30 mouse cellular contexts compared by ENCODE assay signal in the genomic region with DNA sequence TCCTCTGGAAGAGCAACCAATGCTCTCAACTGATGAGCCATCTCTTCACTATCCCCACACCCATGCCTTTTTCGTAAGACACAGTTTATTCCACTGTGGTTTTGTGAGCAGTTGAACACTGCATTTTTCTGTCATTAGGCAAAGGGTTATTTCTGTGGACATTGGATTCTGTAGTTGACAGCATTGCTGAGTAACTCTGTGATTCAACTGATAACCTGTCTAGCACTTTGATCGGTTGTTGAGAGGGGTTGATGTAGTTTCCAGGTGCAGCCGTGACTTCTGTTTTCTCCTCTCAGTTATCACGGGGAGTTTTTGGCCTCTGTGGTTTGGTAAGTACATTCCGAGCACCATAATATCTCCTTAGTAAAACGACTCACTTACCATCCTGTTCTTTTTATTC. TPM values are rescaled to one million over a fixed set of nuclear protein-coding genes. Genes with fewer than 3 reads are reported as not detected.
A peak's percentile ranks its signal among the peaks of the same experiment; 100 is the strongest.
DNase-seq lines count a peak whose midpoint lies in the region; ATAC-seq and TF ChIP-seq lines count a peak whose summit lies in the region.
"Had no signal": no experiment of that assay in that cellular context is flagged by ENCODE, and none has a peak within 500 bp of the region (broad histone marks: within the 10 kb centered on the region; RNA-seq: fewer than 3 reads in every experiment).

No protein-coding gene starts in this region.

- H3K9ac ChIP-seq in midbrain, embryonic 11.5 days (ENCODE audit: low read length): no peak overlapping the region
- H3K9ac ChIP-seq in midbrain, embryonic 14.5 days (replicated peaks; ENCODE audit: low read length): no peak overlapping the region
- no peak overlapping the region for H3K9ac ChIP-seq in intestine, embryonic 15.5 days
- H3K9ac ChIP-seq: embryonic facial prominence, embryonic 12.5 days; forebrain, embryonic 15.5 days; hindbrain, embryonic 13.5 days; lung, embryonic 15.5 days; midbrain, embryonic 12.5 days had no signal

- no peaks in the 10 kb centered on the region for H3K79me2 ChIP-seq in C2C12 (ENCODE audit: control insufficient read depth, insufficient read depth)

- DNase-seq in midbrain, embryonic 11.5 days (ENCODE audit: low spot score, missing footprints): peak; percentile 44
- no peak for DNase-seq in midbrain, embryonic 14.5 days
- peak; percentile 35 for DNase-seq in Muller cell, postnatal 12 days (ENCODE audit: inconsistent ontology term)
- DNase-seq in spleen, postnatal 4 days (ENCODE audit: low spot score in 2 of 2): no peak
- DNase-seq in frontal cortex, postnatal 10 days (ENCODE audit: low spot score in 2 of 2): no peak
- DNase-seq: adrenal gland, postnatal 10 days; cerebellum, adult 9-11 months; embryo, embryonic 11 days; gastrocnemius, adult 2 months; gastrocnemius, postnatal 36 days; heart, adult 18-20 months; heart, postnatal 4 days; kidney, adult 9 months; kidney, postnatal 10 days; layer of hippocampus, postnatal 36 days; lung, postnatal 36 days; right cerebral cortex, postnatal 25 days had no signal

- no peak for ATAC-seq in midbrain, embryonic 11.5 days (ENCODE audit: low FRiP score)
- ATAC-seq in midbrain, embryonic 14.5 days (ENCODE audit: low FRiP score, low TSS enrichment): no peak
- peak; percentile 60 for ATAC-seq in inflammation-experienced regulatory T-cells, adult 6 months
- ATAC-seq in intestine, embryonic 15.5 days: no peak
- ATAC-seq: forebrain, embryonic 15.5 days had no signal

- no peak overlapping the region for H3K27ac ChIP-seq in midbrain, embryonic 11.5 days (ENCODE audit: low read depth, low read length)
- no peak overlapping the region for H3K27ac ChIP-seq in midbrain, embryonic 14.5 days (replicated peaks; ENCODE audit: low read depth, low read length)
- H3K27ac ChIP-seq in intestine, embryonic 15.5 days: no peak overlapping the region
- H3K27ac ChIP-seq: embryonic facial prominence, embryonic 12.5 days; forebrain, embryonic 15.5 days; gastrocnemius, adult 2 months; hindbrain, embryonic 13.5 days; lung, embryonic 15.5 days; midbrain, embryonic 12.5 days had no signal

- H3K79me3 ChIP-seq in C2C12 (ENCODE audit: low read depth): no peaks in the 10 kb centered on the region

- no peaks in the 10 kb centered on the region for H3K4me1 ChIP-seq in midbrain, embryonic 11.5 days (ENCODE audit: control insufficient read depth, insufficient read depth, low read length)
- no peaks in the 10 kb centered on the region for H3K4me1 ChIP-seq in midbrain, embryonic 14.5 days (ENCODE audit: control insufficient read depth, insufficient read depth, low read length)
- H3K4me1 ChIP-seq in intestine, embryonic 15.5 days (replicated peaks): no peaks in the 10 kb centered on the region
- H3K4me1 ChIP-seq: embryonic facial prominence, embryonic 12.5 days; forebrain, embryonic 15.5 days; hindbrain, embryonic 13.5 days; lung, embryonic 15.5 days; midbrain, embryonic 12.5 days had no signal

- TF ChIP-seq CTCF in C2C12 (IDR thresholded peaks at IDR 0.05; ENCODE audit: control insufficient read depth, insufficient read depth, insufficient read length): no peak

- no peak overlapping the region for H3K4me3 ChIP-seq in midbrain, embryonic 11.5 days (ENCODE audit: low read depth, low read length)
- no peak overlapping the region for H3K4me3 ChIP-seq in midbrain, embryonic 14.5 days (replicated peaks; ENCODE audit: low read depth, low read length)
- H3K4me3 ChIP-seq in C2C12 (ENCODE audit: insufficient read depth, poor library complexity, severe bottlenecking): no peak overlapping the region
- no peak overlapping the region for H3K4me3 ChIP-seq in intestine, embryonic 15.5 days (replicated peaks)
- H3K4me3 ChIP-seq: embryonic facial prominence, embryonic 12.5 days; forebrain, embryonic 15.5 days; gastrocnemius, adult 2 months; hindbrain, embryonic 13.5 days; lung, embryonic 15.5 days; midbrain, embryonic 12.5 days had no signal

- no peaks in the 10 kb centered on the region for H3K27me3 ChIP-seq in midbrain, embryonic 11.5 days (ENCODE audit: control insufficient read depth, insufficient read depth, low read length)
- no peaks in the 10 kb centered on the region for H3K27me3 ChIP-seq in midbrain, embryonic 14.5 days (ENCODE audit: control insufficient read depth, insufficient read depth, low read length)
- no peaks in the 10 kb centered on the region for H3K27me3 ChIP-seq in C2C12 (ENCODE audit: control insufficient read depth, insufficient read depth, insufficient read length)
- H3K27me3 ChIP-seq in intestine, embryonic 15.5 days (replicated peaks): no peaks in the 10 kb centered on the region
- H3K27me3 ChIP-seq: embryonic facial prominence, embryonic 12.5 days; forebrain, embryonic 15.5 days; hindbrain, embryonic 13.5 days; lung, embryonic 15.5 days; midbrain, embryonic 12.5 days had no signal

- WGBS in midbrain, embryonic 11.5 days: 89% methylated on average over 6 of the region's 6 CpGs
- WGBS in midbrain, embryonic 14.5 days: 89% methylated on average over 6 of the region's 6 CpGs
- 72% methylated on average over 6 of the region's 6 CpGs for WGBS in intestine, embryonic 15.5 days

- H3ac ChIP-seq in C2C12 (ENCODE audit: control insufficient read depth, insufficient read length, low read depth): no peak overlapping the region

- no peaks in the 10 kb centered on the region for H3K36me3 ChIP-seq in midbrain, embryonic 11.5 days (ENCODE audit: control insufficient read depth, insufficient read depth, low read length)
- no peaks in the 10 kb centered on the region for H3K36me3 ChIP-seq in midbrain, embryonic 14.5 days (ENCODE audit: control insufficient read depth, insufficient read depth, low read length)
- H3K36me3 ChIP-seq in C2C12 (ENCODE audit: control insufficient read depth, insufficient read depth): no peaks in the 10 kb centered on the region
- H3K36me3 ChIP-seq in intestine, embryonic 15.5 days: no peaks in the 10 kb centered on the region
- H3K36me3 ChIP-seq: embryonic facial prominence, embryonic 12.5 days; forebrain, embryonic 15.5 days; hindbrain, embryonic 13.5 days; lung, embryonic 15.5 days; midbrain, embryonic 12.5 days had no signal

- no peak overlapping the region for H3K4me2 ChIP-seq in midbrain, embryonic 11.5 days
- no peak overlapping the region for H3K4me2 ChIP-seq in midbrain, embryonic 14.5 days (ENCODE audit: low read length)
- no peak overlapping the region for H3K4me2 ChIP-seq in intestine, embryonic 15.5 days (replicated peaks)
- H3K4me2 ChIP-seq: embryonic facial prominence, embryonic 12.5 days; forebrain, embryonic 15.5 days; heart, embryonic 11.5 days; hindbrain, embryonic 13.5 days; liver, embryonic 11.5 days; lung, embryonic 15.5 days; midbrain, embryonic 12.5 days had no signal

- H3K9me3 ChIP-seq in midbrain, embryonic 11.5 days (ENCODE audit: control insufficient read depth, low read length): no peaks in the 10 kb centered on the region
- H3K9me3 ChIP-seq in midbrain, embryonic 14.5 days (ENCODE audit: control insufficient read depth, low read length): no peaks in the 10 kb centered on the region
- H3K9me3 ChIP-seq in intestine, embryonic 15.5 days: no peaks in the 10 kb centered on the region
- H3K9me3 ChIP-seq: embryonic facial prominence, embryonic 12.5 days; forebrain, embryonic 15.5 days; hindbrain, embryonic 13.5 days; lung, embryonic 15.5 days; midbrain, embryonic 12.5 days had no signal

TF ChIP-seq in C2C12, 6 proteins besides CTCF, POLR2A, EP300 and RAD21:
- no peak for TF ChIP-seq MYOG (IDR thresholded peaks at IDR 0.05; ENCODE audit: control insufficient read depth, extremely low read depth, insufficient read length)
- TF ChIP-seq MYOD1 (IDR thresholded peaks at IDR 0.05; ENCODE audit: control insufficient read depth, insufficient read length, low read depth): peak; percentile 51

RNA-seq across cellular contexts. Expression of a gene that starts 26.8 kb away (rescaled TPM):
- 0.04 TPM in 1 of 2 replicates, not detected in the other for polyA plus RNA-seq in midbrain, embryonic 11.5 days (2014; fragmentation: Nextera tagmentation; extraction: Ambion mirVana)
- polyA plus RNA-seq in midbrain, embryonic 14.5 days (2014; fragmentation: Nextera tagmentation; extraction: Ambion mirVana): not detected in 2 replicates
- polyA plus RNA-seq in C2C12 (2012; fragmentation: generic; extraction: Trizol): not detected
- polyA plus RNA-seq in inflammation-experienced regulatory T-cells, adult 6 months (2017; shearing (Covaris generic)): 10 to 100 TPM; 62.9 to 95.5 (median 64.3) TPM
- polyA plus RNA-seq in intestine, embryonic 15.5 days (2015; fragmentation: Nextera tagmentation; extraction: Ambion mirVana): 0.08 TPM in 1 of 2 replicates, not detected in the other
- polyA plus RNA-seq: embryonic facial prominence, embryonic 12.5 days; frontal cortex, adult 2 months; heart, embryonic 11.5 days; hindbrain, embryonic 13.5 days; limb, embryonic 11.5 days; liver, embryonic 11.5 days; liver, embryonic 16.5 days; midbrain, embryonic 12.5 days had no signal

Comparison
In these comparisons a context has a peak if more than half of its experiments do, and no peak if none do; other contexts are left out.
1. DNase-seq: peak in midbrain, embryonic 11.5 days (single experiment) and Muller cell, postnatal 12 days (single experiment); none in midbrain, embryonic 14.5 days (single experiment), spleen, postnatal 4 days (0 of 2) and frontal cortex, postnatal 10 days (0 of 2).
2. RNA of a gene that starts 26.8 kb away (polyA plus RNA-seq): 62.9 to 95.5 TPM in inflammation-experienced regulatory T-cells, adult 6 months; 0.08 TPM in intestine, embryonic 15.5 days, 0.04 TPM in midbrain, embryonic 11.5 days, not detected in midbrain, embryonic 14.5 days and not detected in C2C12 (single experiment); every median in the first group is over 10 times any median in the second.